Mouse (Mus musculus): ENCODE results near the gene Kif13a.

Kif13a gene

GRCm38 (mm10) chr13:46777461-46777860 lies 152.2 kb downstream of the Kif13a start:
- ATAC-seq (ENCODE audit: low TSS enrichment): no peak

GRCm38 (mm10) chr13:46776636-46777305 lies 152.9 kb downstream of the Kif13a start:
- no peak for ATAC-seq (ENCODE audit: low TSS enrichment)

- no peak for ATAC-seq (ENCODE audit: low TSS enrichment)
Observed at GRCm38 (mm10) chr13:46774998-46775397, 154.7 kb downstream of the Kif13a start.

GRCm38 (mm10) chr13:46772581-46772980 lies 157.1 kb downstream of the Kif13a start:
- no peak for ATAC-seq (ENCODE audit: low TSS enrichment)

- ATAC-seq (ENCODE audit: low TSS enrichment): no peak
Observed at GRCm38 (mm10) chr13:46765361-46765760, 164.3 kb downstream of the Kif13a start.

GRCm38 (mm10) chr13:46763210-46763609 lies 166.5 kb downstream of the Kif13a start:
- ATAC-seq (ENCODE audit: low TSS enrichment): no peak

GRCm38 (mm10) chr13:46760921-46761320 lies 168.7 kb downstream of the Kif13a start:
- ATAC-seq (ENCODE audit: low TSS enrichment): no peak

- ATAC-seq (ENCODE audit: low TSS enrichment): no peak
Observed at GRCm38 (mm10) chr13:46759281-46759809, 170.3 kb downstream of the Kif13a start.

GRCm38 (mm10) chr13:46758627-46759026 lies 171.0 kb downstream of the Kif13a start:
- ATAC-seq (ENCODE audit: low TSS enrichment): no peak

GRCm38 (mm10) chr13:46757946-46758345 lies 171.7 kb downstream of the Kif13a start:
- ATAC-seq (ENCODE audit: low TSS enrichment): no peak

- no peak for ATAC-seq (ENCODE audit: low TSS enrichment)
Observed at GRCm38 (mm10) chr13:46753294-46753693, 176.4 kb downstream of the Kif13a start.

GRCm38 (mm10) chr13:46752566-46753229 lies 177.0 kb downstream of the Kif13a start:
- no peak for ATAC-seq (ENCODE audit: low TSS enrichment)

- no peak for ATAC-seq (ENCODE audit: low TSS enrichment)
Observed at GRCm38 (mm10) chr13:46748138-46748873, 181.4 kb downstream of the Kif13a start.

GRCm38 (mm10) chr13:46743821-46744220 lies 185.8 kb downstream of the Kif13a start:
- no peak for ATAC-seq (ENCODE audit: low TSS enrichment)

GRCm38 (mm10) chr13:46742367-46742766 lies 187.3 kb downstream of the Kif13a start:
- ATAC-seq (ENCODE audit: low TSS enrichment): peak; percentile 47

- ATAC-seq (ENCODE audit: low TSS enrichment): no peak
Observed at GRCm38 (mm10) chr13:46739426-46739825, 190.2 kb downstream of the Kif13a start.

GRCm38 (mm10) chr13:46737482-46737881 lies 192.2 kb downstream of the Kif13a start:
- no peak for ATAC-seq (ENCODE audit: low TSS enrichment)

- peak; percentile 68 for ATAC-seq (ENCODE audit: low TSS enrichment)
Observed at GRCm38 (mm10) chr13:46736479-46736865, 193.2 kb downstream of the Kif13a start.

GRCm38 (mm10) chr13:46735808-46736478 lies 193.7 kb downstream of the Kif13a start:
- peak; percentile 74 for ATAC-seq (ENCODE audit: low TSS enrichment)

- peak; percentile 38; the same call in 1 of the 2 replicates for ATAC-seq (ENCODE audit: low TSS enrichment)
Observed at GRCm38 (mm10) chr13:46735219-46735807, 194.4 kb downstream of the Kif13a start.

GRCm38 (mm10) chr13:46729998-46730397 lies 199.7 kb downstream of the Kif13a start:
- no peak for ATAC-seq (ENCODE audit: low TSS enrichment)
